Mouse (Mus musculus): ENCODE measurements around the gene Ctcfl.

DNA sequence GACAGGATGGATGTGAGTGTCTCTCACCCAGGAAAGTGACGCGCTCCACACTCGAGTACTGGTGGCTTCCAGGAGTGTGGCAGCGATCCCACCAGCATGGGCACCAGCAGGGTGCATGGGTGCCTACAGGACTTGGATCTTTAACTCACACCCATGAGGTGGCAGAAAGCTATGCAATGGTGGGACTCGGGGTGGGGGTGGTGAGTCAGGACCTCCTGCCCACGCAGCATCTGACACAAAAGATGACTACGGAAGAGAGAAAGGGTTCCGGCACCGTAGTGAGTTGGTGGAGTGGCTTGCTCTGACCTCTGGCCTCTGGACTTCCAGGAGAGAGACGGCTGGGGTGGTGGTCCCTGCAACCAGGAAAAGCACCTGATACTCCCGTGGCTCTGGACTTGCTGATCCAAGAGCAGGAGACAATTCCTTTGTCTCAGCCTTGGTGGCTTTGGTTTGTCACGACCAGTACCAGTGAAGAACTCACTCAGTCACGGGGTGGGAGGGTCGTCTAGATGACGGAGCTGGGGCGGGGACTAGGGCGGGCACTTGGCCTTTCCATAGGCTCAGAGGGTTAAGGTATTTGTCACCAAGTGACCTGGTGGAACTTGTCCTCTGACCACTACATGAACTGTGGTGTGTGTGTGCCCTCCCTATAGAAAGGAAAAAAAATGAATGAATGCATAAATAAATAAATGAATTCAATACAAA is 71.1 kb downstream of the Ctcfl start:
- TF ChIP-seq POLR2A (IDR thresholded peaks at IDR 0.05; ENCODE audit: borderline replicate concordance, control insufficient read depth, low read depth, low read length): no peak
- TF ChIP-seq CTCF (IDR thresholded peaks at IDR 0.05; ENCODE audit: control insufficient read depth, insufficient read depth, low read length): no peak

Measured in bone marrow, adult 2 months (tissue).